Mouse (Mus musculus): Measurements from ENCODE around the gene Pycr1. TPM values are rescaled to one million over a fixed set of nuclear protein-coding genes. Genes with fewer than 3 reads are reported as not detected.

The Pycr1 gene
- polyA plus RNA-seq, 1 experiment, result 2.3 TPM

DNA sequence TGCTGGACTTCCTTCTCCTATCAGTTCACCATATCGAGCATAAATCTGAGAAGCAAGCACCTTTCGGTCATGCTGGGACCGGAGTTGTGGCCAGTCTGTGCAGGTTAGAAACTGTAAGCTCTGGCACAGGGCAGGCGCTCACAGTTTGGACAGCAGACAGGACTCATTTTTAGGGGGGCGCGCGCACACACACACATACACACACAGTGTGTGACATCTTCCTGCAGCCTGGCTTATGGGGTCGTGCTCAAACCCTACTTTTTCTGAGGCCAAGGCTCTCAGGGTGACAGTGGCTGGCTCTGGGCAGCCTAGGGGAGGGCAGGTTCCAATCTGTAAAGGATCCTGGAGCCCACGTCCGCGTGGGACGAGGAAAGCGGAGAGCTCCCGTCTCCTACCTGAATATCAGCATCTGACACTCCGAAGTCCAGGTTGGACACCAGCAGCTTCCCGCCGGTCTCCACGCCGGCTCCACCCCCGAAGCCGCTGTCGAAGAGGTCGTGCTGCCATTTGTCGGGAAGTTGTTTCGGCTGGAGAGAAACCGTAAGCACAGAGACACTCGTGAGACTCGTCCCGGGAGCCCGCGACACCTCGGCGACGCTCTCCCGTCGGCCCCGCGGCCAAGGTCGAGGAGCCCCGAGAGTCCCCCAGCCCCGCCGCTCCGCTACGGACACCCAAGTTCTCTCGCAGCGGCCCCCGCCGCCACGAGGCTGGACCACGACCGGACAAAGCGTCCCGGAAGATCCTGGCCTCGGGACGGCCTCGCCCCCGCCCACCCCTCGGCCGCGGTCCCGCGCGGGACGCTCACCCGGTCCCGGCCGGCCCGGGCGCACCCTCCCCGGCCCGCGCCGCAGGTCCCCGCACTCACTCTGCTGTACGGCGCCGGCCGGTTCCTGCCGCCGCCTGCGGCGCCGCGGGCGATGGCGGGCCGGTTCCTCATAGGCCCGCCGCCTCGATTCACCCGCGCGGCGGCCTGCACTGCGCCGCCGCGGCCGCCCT lies 46.0 kb downstream of the Pycr1 start:
- WGBS, result 2% methylated on average over 99 of the region's 99 CpGs
- TF ChIP-seq CTCF (IDR thresholded peaks at IDR 0.05; ENCODE audit: borderline replicate concordance, insufficient read depth, low read depth, low read length), result no peak
- TF ChIP-seq POLR2A (IDR thresholded peaks at IDR 0.05; ENCODE audit: borderline replicate concordance, insufficient read depth, low read length), result no peak
- H3K4me1 ChIP-seq (ENCODE audit: control insufficient read depth, insufficient read depth, low read length), result peaks cover 12% of the 10 kb centered on the region
- no peaks in the 10 kb centered on the region for H3K27me3 ChIP-seq (ENCODE audit: control insufficient read depth, insufficient read depth, low read length)
- H3K27ac ChIP-seq (ENCODE audit: insufficient read depth, low read length), result 0 out of 2 replicates have a peak overlapping the region, but pooled peaks have one; percentile 46
- peak in 1 of 2 experiments; percentile 33 for DNase-seq
- H3K4me3 ChIP-seq (replicated peaks; ENCODE audit: insufficient read depth, low read depth, low read length), result peak overlapping the region; percentile 66

DNA sequence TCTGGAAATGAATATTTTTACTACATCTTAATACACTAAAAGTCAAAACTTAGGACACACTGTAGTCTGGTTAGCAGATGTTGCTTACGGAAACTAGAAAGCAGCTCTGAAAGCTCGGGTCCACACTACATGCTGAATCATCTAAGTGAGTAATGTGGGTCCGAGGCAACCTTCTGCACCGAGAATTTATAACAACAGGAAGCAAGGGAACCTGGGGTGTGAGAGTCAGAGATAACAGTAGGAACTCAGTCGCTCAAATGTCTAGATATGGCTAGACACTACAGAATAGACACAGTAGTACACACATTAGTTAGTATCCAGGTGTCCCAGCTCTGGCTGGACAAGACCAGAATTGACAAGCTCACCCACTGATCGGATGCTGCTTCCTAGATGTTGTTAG lies 55.0 kb downstream of the Pycr1 start:
- Histone ChIP-seq H3K4me3 (replicated peaks; ENCODE audit: insufficient read depth, low read depth, low read length) (no peak overlapping the region), H3K4me1 (ENCODE audit: control insufficient read depth, insufficient read depth, low read length) (no peaks in the 10 kb centered on the region), H3K27ac (ENCODE audit: insufficient read depth, low read length) (no peak overlapping the region), H3K27me3 (ENCODE audit: control insufficient read depth, insufficient read depth, low read length) (no peaks in the 10 kb centered on the region)
- TF ChIP-seq CTCF (IDR thresholded peaks at IDR 0.05; ENCODE audit: borderline replicate concordance, insufficient read depth, low read depth, low read length), result no peak
- TF ChIP-seq POLR2A (IDR thresholded peaks at IDR 0.05; ENCODE audit: borderline replicate concordance, insufficient read depth, low read length), result no peak
- no peak for DNase-seq
- 94% methylated on average over 6 of the region's 6 CpGs for WGBS

Other genes starting within 250 kb of the Pycr1 start
- gene Nploc4, start 206.1 kb downstream of the Pycr1 start, polyA plus RNA-seq (2012; rRNA removed), result 54.2 and 56.3 TPM in 2 replicates
- 0.05 and 0.06 TPM in 2 replicates for gene Tspan10, start 201.1 kb downstream of the Pycr1 start, polyA plus RNA-seq (2012; rRNA removed)
- 1.5 and 1.6 TPM in 2 replicates for gene Pde6g, start 190.3 kb downstream of the Pycr1 start, polyA plus RNA-seq (2012; rRNA removed)
- gene Oxld1, start 185.7 kb downstream of the Pycr1 start, polyA plus RNA-seq (2012; rRNA removed), result 15.5 and 20.0 TPM in 2 replicates
- gene Ccdc137, start 185.7 kb downstream of the Pycr1 start, polyA plus RNA-seq (2012; rRNA removed), result 27.3 and 28.3 TPM in 2 replicates
- 42.7 and 56.5 TPM in 2 replicates for gene Arl16, start 176.2 kb downstream of the Pycr1 start, polyA plus RNA-seq (2012; rRNA removed)
- gene Mrpl12, start 159.2 kb downstream of the Pycr1 start, polyA plus RNA-seq (2012; rRNA removed), result 108 and 119 TPM in 2 replicates
- gene Slc25a10, start 151.9 kb downstream of the Pycr1 start, polyA plus RNA-seq (2012; rRNA removed), result 38.9 and 39.3 TPM in 2 replicates
- 1.8 and 2.1 TPM in 2 replicates for gene Gcgr, start 113.1 kb downstream of the Pycr1 start, polyA plus RNA-seq (2012; rRNA removed)
- gene Mcrip1, start 94.0 kb downstream of the Pycr1 start, polyA plus RNA-seq (2012; rRNA removed), result 159 and 168 TPM in 2 replicates
- not detected in 2 replicates for gene Ppp1r27, start 92.6 kb downstream of the Pycr1 start, polyA plus RNA-seq (2012; rRNA removed)
- gene P4hb, start 70.5 kb downstream of the Pycr1 start, polyA plus RNA-seq (2012; rRNA removed), result 98.4 and 105 TPM in 2 replicates
- 288 and 305 TPM in 2 replicates for gene Arhgdia, start 62.1 kb downstream of the Pycr1 start, polyA plus RNA-seq (2012; rRNA removed)
- 42.6 and 51.8 TPM in 2 replicates for gene Alyref, start 45.4 kb downstream of the Pycr1 start, polyA plus RNA-seq (2012; rRNA removed)
- gene Anapc11, start 45.3 kb downstream of the Pycr1 start, polyA plus RNA-seq (2012; rRNA removed), result 168 and 178 TPM in 2 replicates
- gene Npb, start 35.3 kb downstream of the Pycr1 start, polyA plus RNA-seq (2012; rRNA removed), result 4.7 and 5.6 TPM in 2 replicates
- gene Pcyt2, start 25.8 kb downstream of the Pycr1 start, polyA plus RNA-seq (2012; rRNA removed), result 401 and 403 TPM in 2 replicates
- 76.9 and 80.5 TPM in 2 replicates for gene Sirt7, start 18.5 kb downstream of the Pycr1 start, polyA plus RNA-seq (2012; rRNA removed)
- gene Mafg, start 10.2 kb downstream of the Pycr1 start, polyA plus RNA-seq (2012; rRNA removed), result 60.5 and 65.3 TPM in 2 replicates
- 3.3 and 4.5 TPM in 2 replicates for gene Myadml2, start 4.4 kb upstream of the Pycr1 start, polyA plus RNA-seq (2012; rRNA removed)
- gene Notum, start 17.4 kb upstream of the Pycr1 start, polyA plus RNA-seq (2012; rRNA removed), result 5.9 TPM in 2 replicates
- gene Aspscr1, start 29.2 kb upstream of the Pycr1 start, polyA plus RNA-seq (2012; rRNA removed), result 56.1 and 59.4 TPM in 2 replicates
- gene Cenpx, start 70.0 kb upstream of the Pycr1 start, polyA plus RNA-seq (2012; rRNA removed), result 40.1 and 43.0 TPM in 2 replicates
- 86.6 and 96.0 TPM in 2 replicates for gene Lrrc45, start 70.2 kb upstream of the Pycr1 start, polyA plus RNA-seq (2012; rRNA removed)
- gene Rac3, start 77.7 kb upstream of the Pycr1 start, polyA plus RNA-seq (2012; rRNA removed), result 66.1 and 67.0 TPM in 2 replicates
- gene Dcxr, start 83.5 kb upstream of the Pycr1 start, polyA plus RNA-seq (2012; rRNA removed), result 36.4 and 36.5 TPM in 2 replicates
- gene Cbr2, start 88.3 kb upstream of the Pycr1 start, polyA plus RNA-seq (2012; rRNA removed), result 1.9 and 3.1 TPM in 2 replicates
- 2.5 and 3.1 TPM in 2 replicates for gene Hmga1b, start 119.0 kb upstream of the Pycr1 start, polyA plus RNA-seq (2012; rRNA removed)
- gene Rfng, start 140.4 kb upstream of the Pycr1 start, polyA plus RNA-seq (2012; rRNA removed), result 106 and 113 TPM in 2 replicates
- 238 and 248 TPM in 2 replicates for gene Gps1, start 140.5 kb upstream of the Pycr1 start, polyA plus RNA-seq (2012; rRNA removed)
- gene Dus1l, start 152.6 kb upstream of the Pycr1 start, polyA plus RNA-seq (2012; rRNA removed), result 47.4 and 52.3 TPM in 2 replicates
- gene Fasn, start 180.8 kb upstream of the Pycr1 start, polyA plus RNA-seq (2012; rRNA removed), result 246 and 274 TPM in 2 replicates

Data from cerebellum, adult 2 months (tissue).